Mouse (Mus musculus): ENCODE measurements at regions not wholly inside any gene's neighbourhood (a gene's known extent, or its start where the extent isn't known, plus 50 kb on each side); places are given as distances from the start of the nearest gene placed in this dataset.

GRCm38 (mm10) chr13:106699957-106700356 is 236.8 kb downstream of the Ipo11 start:
- no peak for TF ChIP-seq CTCF (conservative IDR thresholded peaks at IDR 0.05; ENCODE audit: low read length)
- no peak for TF ChIP-seq POU5F1 (IDR thresholded peaks at IDR 0.05; ENCODE audit: borderline replicate concordance, low read length)
- TF ChIP-seq NANOG (IDR thresholded peaks at IDR 0.05; ENCODE audit: borderline replicate concordance, low read length), result no peak
